Mouse (Mus musculus) CD4-positive helper T cell, adult 2 months (primary cell): ENCODE results near the gene Eif3l.
"Not testable (repeated sequence)": the region's sequence is repeated elsewhere in the genome, so short reads cannot be mapped to it uniquely, and the experiment has no call there.

Experiments
- DNase-seq: peaks from one replicate; pipeline ENCODE4 v3.0.0-alpha.2; 2012; ENCODE audit warnings: low read depth, missing footprints, low spot score

Eif3l gene

GRCm38 (mm10) chr15:79074913-79075532, at the start of gene Eif3l:
Eif3l (plus strand) TSS chr15:79075179.
- DNase-seq, result peak; percentile 88

- DNase-seq, result no peak
These were observed 49.2 kb upstream of the Eif3l start for GRCm38 (mm10) chr15:79025687-79026308.

GRCm38 (mm10) chr15:79026511-79027290, 48.3 kb upstream of the Eif3l start:
- DNase-seq, result no peak

- DNase-seq, result peak; percentile 39
These were observed 47.4 kb upstream of the Eif3l start for GRCm38 (mm10) chr15:79027291-79028205.

- DNase-seq, result peak; percentile 88
These were observed 46.7 kb upstream of the Eif3l start, which contains the start of gene H1f0 for GRCm38 (mm10) chr15:79028237-79028738. H1f0 (plus strand) TSS chr15:79028450.

GRCm38 (mm10) chr15:79028823-79029484, 46.0 kb upstream of the Eif3l start:
- peak; percentile 25 for DNase-seq

GRCm38 (mm10) chr15:79029519-79030241, 45.3 kb upstream of the Eif3l start:
- peak; percentile 57 for DNase-seq

- peak; percentile 91 for DNase-seq
These were observed 44.2 kb upstream of the Eif3l start for GRCm38 (mm10) chr15:79030551-79031435.

- DNase-seq, result not testable (repeated sequence)
These were observed 43.1 kb upstream of the Eif3l start for GRCm38 (mm10) chr15:79031908-79032307.

GRCm38 (mm10) chr15:79037913-79038328, 37.1 kb upstream of the Eif3l start:
- DNase-seq, result peak; percentile 76

GRCm38 (mm10) chr15:79038331-79038730, 36.6 kb upstream of the Eif3l start:
- DNase-seq, result no peak

- peak; percentile 93 for DNase-seq
These were observed 36.1 kb upstream of the Eif3l start for GRCm38 (mm10) chr15:79038853-79039252.

GRCm38 (mm10) chr15:79040501-79041416, 34.2 kb upstream of the Eif3l start:
- DNase-seq, result peak; percentile 79

- DNase-seq, result no peak
These were observed 33.4 kb upstream of the Eif3l start, which contains the start of gene Galr3 for GRCm38 (mm10) chr15:79041585-79041984. Galr3 (plus strand) TSS chr15:79041885.

GRCm38 (mm10) chr15:79042721-79043491, 32.1 kb upstream of the Eif3l start:
- DNase-seq, result peak; percentile 60

- DNase-seq, result no peak
These were observed 30.1 kb upstream of the Eif3l start for GRCm38 (mm10) chr15:79044837-79045236.

- DNase-seq, result no peak
These were observed 26.8 kb upstream of the Eif3l start for GRCm38 (mm10) chr15:79048186-79048585.
